ENCODE assay signal across 12 mouse cellular contexts in the genomic region with DNA sequence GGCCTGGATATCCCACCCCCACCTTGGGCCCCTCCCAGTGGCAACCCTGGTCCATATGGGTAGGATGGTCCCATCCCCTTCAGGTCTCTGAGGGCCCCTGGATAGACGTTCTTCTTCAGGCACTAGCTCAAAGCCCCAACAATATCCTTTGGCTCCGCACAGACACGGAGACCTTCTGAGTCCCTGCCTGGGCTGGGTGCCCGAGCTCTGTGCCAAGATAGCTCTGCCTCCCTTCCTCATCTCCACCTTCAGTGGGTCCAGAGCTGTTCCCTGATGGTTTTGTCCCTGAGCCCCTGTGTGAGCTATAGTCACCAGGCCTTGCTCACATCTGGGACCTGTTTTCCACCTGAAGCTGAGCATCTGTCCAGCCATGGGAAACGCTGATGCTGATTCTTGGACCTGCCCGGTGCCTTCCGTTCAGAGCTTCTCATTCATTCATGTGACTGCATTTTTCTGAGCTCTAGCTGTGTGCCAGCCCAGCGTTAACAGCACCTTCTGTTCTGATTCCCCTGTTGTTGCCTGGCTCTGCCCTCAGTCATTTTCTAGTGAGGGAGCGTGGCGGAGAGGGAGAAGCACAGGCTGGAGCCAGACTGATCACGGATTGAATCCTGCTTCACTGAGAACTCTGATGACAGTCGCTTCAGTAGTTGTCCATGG. TPM values are rescaled to one million over a fixed set of nuclear protein-coding genes. Genes with fewer than 3 reads are reported as not detected.
DNase-seq lines count a peak whose midpoint lies in the region; ATAC-seq and TF ChIP-seq lines count a peak whose summit lies in the region.
"Had no signal": no experiment of that assay in that cellular context is flagged by ENCODE, and none has a peak within 500 bp of the region (broad histone marks: within the 10 kb centered on the region; RNA-seq: fewer than 3 reads in every experiment).

No protein-coding gene starts in this region.

- no peak for TF ChIP-seq EP300 in heart, postnatal 0 days (IDR thresholded peaks at IDR 0.05; ENCODE audit: low read depth)

- peak; percentile 56 for ATAC-seq in heart, postnatal 0 days (ENCODE audit: insufficient read depth, low read depth)

- H3K9ac ChIP-seq in heart, postnatal 0 days (replicated peaks; ENCODE audit: low read depth, low read length): no peak overlapping the region; the same call in 1 of the 2 replicates
- H3K9ac ChIP-seq: hindbrain, embryonic 13.5 days; midbrain, embryonic 12.5 days had no signal

- no peak overlapping the region for H3K4me3 ChIP-seq in heart, postnatal 0 days (ENCODE audit: low read depth, low read length)
- H3K4me3 ChIP-seq: hindbrain, embryonic 13.5 days; midbrain, embryonic 12.5 days had no signal

- H3K4me2 ChIP-seq in heart, postnatal 0 days (ENCODE audit: low read depth, low read length): no peak overlapping the region
- H3K4me2 ChIP-seq: hindbrain, embryonic 13.5 days; midbrain, embryonic 12.5 days had no signal

- peaks cover 55% of the 10 kb centered on the region for H3K4me1 ChIP-seq in heart, postnatal 0 days (ENCODE audit: control insufficient read depth, insufficient read depth)
- H3K4me1 ChIP-seq: midbrain, embryonic 12.5 days had no signal

- no peaks in the 10 kb centered on the region for H3K36me3 ChIP-seq in heart, postnatal 0 days (replicated peaks; ENCODE audit: control insufficient read depth, insufficient read depth, low read length)
- H3K36me3 ChIP-seq: hindbrain, embryonic 13.5 days; midbrain, embryonic 12.5 days had no signal

- H3K9me3 ChIP-seq in heart, postnatal 0 days (replicated peaks; ENCODE audit: control insufficient read depth, low read length): no peaks in the 10 kb centered on the region
- H3K9me3 ChIP-seq: hindbrain, embryonic 13.5 days; midbrain, embryonic 12.5 days had no signal

- peak overlapping the region; percentile 86 for H3K27ac ChIP-seq in heart, postnatal 0 days (ENCODE audit: low read depth)
- H3K27ac ChIP-seq: hindbrain, embryonic 13.5 days; midbrain, embryonic 12.5 days had no signal

- 48% methylated on average over 12 of the region's 12 CpGs for WGBS in heart, postnatal 0 days

- intact Hi-C loops in heart, postnatal 25 days (cut with DNase I): loop anchor here (5.0 kb wide), 1 partner anchor 35 kb away; no protein-coding TSS in a partner anchor
- intact Hi-C loops in gastrocnemius, postnatal 36 days (cut with DNase I): no loop called here

- no peaks in the 10 kb centered on the region for H3K27me3 ChIP-seq in heart, postnatal 0 days (ENCODE audit: control insufficient read depth, insufficient read depth, low read length)
- H3K27me3 ChIP-seq: hindbrain, embryonic 13.5 days; midbrain, embryonic 12.5 days had no signal

- TF ChIP-seq CTCF in heart, postnatal 0 days (IDR thresholded peaks at IDR 0.05; ENCODE audit: low read depth): no peak

- DNase-seq in heart, adult 11 months: peak; percentile 93
- no peak for DNase-seq in heart, postnatal 25 days (ENCODE audit: low spot score)
- DNase-seq in 3134 (ENCODE audit: extremely low read depth, insufficient read length, low spot score): peak; percentile 7
- DNase-seq in cerebellum, adult 18-20 months: peak; percentile 87 to 89
- DNase-seq in heart, postnatal 0 days (ENCODE audit: low spot score): no peak
- no peak for DNase-seq in retina, embryonic 14.5 days (ENCODE audit: low spot score)
- DNase-seq in gastrocnemius, postnatal 36 days: no peak
- DNase-seq in urinary bladder, postnatal 14 days (ENCODE audit: low spot score): no peak

RNA-seq across cellular contexts. Expression of a gene that starts 10.2 kb away (rescaled TPM):
- 100 to 1,000 TPM; 250 to 251 TPM for total RNA-seq in heart, postnatal 25 days (2021)
- total RNA-seq in heart, postnatal 0 days (2014; rRNA removed; ENCODE audit: low replicate concordance): 55.5 and 70.0 TPM in 2 replicates
- polyA plus RNA-seq in heart, postnatal 0 days (2015; fragmentation: Nextera tagmentation; extraction: Ambion mirVana): 36.4 and 45.3 TPM in 2 replicates
- under 1 TPM; 0.44 to 0.46 TPM for total RNA-seq in gastrocnemius, postnatal 36 days (2021)

RNA-seq across cellular contexts. Expression of a gene that starts 32.1 kb away (rescaled TPM):
- total RNA-seq in heart, postnatal 25 days (2021): not detected
- total RNA-seq in heart, postnatal 0 days (2014; rRNA removed; ENCODE audit: low replicate concordance): not detected in 2 replicates
- polyA plus RNA-seq in heart, postnatal 0 days (2015; fragmentation: Nextera tagmentation; extraction: Ambion mirVana): not detected in 2 replicates
- not detected for total RNA-seq in gastrocnemius, postnatal 36 days (2021)
- total RNA-seq: liver, adult 2 months had no signal
- polyA plus RNA-seq: hindbrain, embryonic 13.5 days; liver, adult 2 months; midbrain, embryonic 12.5 days; small intestine, adult 2 months had no signal

Comparison
In these comparisons a context has a peak if more than half of its experiments do, and no peak if none do; other contexts are left out.
1. DNase-seq: peak in heart, adult 11 months (single experiment), 3134 (single experiment) and cerebellum, adult 18-20 months (2 of 2); none in heart, postnatal 25 days (single experiment), heart, postnatal 0 days (single experiment), retina, embryonic 14.5 days (single experiment), gastrocnemius, postnatal 36 days (0 of 2) and urinary bladder, postnatal 14 days (single experiment).
2. RNA of a gene that starts 10.2 kb away (total RNA-seq): 250 to 251 TPM in heart, postnatal 25 days and 55.5 to 70.0 TPM in heart, postnatal 0 days; 0.44 to 0.46 TPM in gastrocnemius, postnatal 36 days; every median in the first group is over 10 times any median in the second.